Mouse (Mus musculus) midbrain, embryonic 15.5 days (tissue): ENCODE results near the gene Rps10. TPM values are rescaled to one million over a fixed set of nuclear protein-coding genes. Genes with fewer than 3 reads are reported as not detected.
A peak's percentile ranks its signal among the peaks of the same experiment; 100 is the strongest.

Experiments used
- ATAC-seq: fragments of 200-750 bp; cut with Nextera tagmentation; replicated peaks from 2 replicates; pipeline ENCODE4 v1.8.0; 2017; ENCODE audit warnings: moderate TSS enrichment
- H3K27ac ChIP-seq: fragments of 300-500 bp; sonication (generic); 2 replicates; pipeline ENCODE4 v1.5.1; 2015; ENCODE audit warnings: mild to moderate bottlenecking, inconsistent platforms
- H3K27me3 ChIP-seq: fragments of 300-500 bp; sonication (generic); replicated peaks from 2 replicates; pipeline ENCODE4 v1.6.1; 2015; ENCODE audit warnings: inconsistent platforms
- H3K36me3 ChIP-seq: fragments of 300-500 bp; sonication (generic); replicated peaks from 2 replicates; pipeline ENCODE4 v1.6.1; 2015; ENCODE audit warnings: inconsistent platforms
- H3K4me1 ChIP-seq: fragments of 300-500 bp; sonication (generic); 2 replicates; pipeline ENCODE4 v1.6.1; 2015; ENCODE audit warnings: inconsistent platforms
- H3K4me2 ChIP-seq: fragments of 300-500 bp; sonication (generic); 2 replicates; pipeline ENCODE4 v1.6.1; 2015; ENCODE audit warnings: inconsistent platforms, mild to moderate bottlenecking, moderate library complexity
- H3K4me3 ChIP-seq: fragments of 300-500 bp; sonication (generic); 2 replicates; pipeline ENCODE4 v1.5.1; 2015; ENCODE audit warnings: mild to moderate bottlenecking, inconsistent platforms
- H3K9ac ChIP-seq: fragments of 300-500 bp; sonication (generic); 2 replicates; pipeline ENCODE4 v1.6.1; 2015; ENCODE audit warnings: mild to moderate bottlenecking, inconsistent platforms
- H3K9me3 ChIP-seq: fragments of 300-500 bp; sonication (generic); 2 replicates; pipeline ENCODE4 v1.6.1; 2016; ENCODE audit warnings: inconsistent platforms
- whole genome bisulfite sequencing: fragments of 180-500 bp; shearing (Covaris S2); methylation state at CpG from one replicate; pipeline ENCODE4 v1.1.7; 2015; ENCODE audit warnings: mixed read lengths; 5-methylcytosine and 5-hydroxymethylcytosine counted together
- polyA plus RNA-seq: library from polyadenylated mRNA; unstranded; fragments of >200 nt; fragmentation: Nextera tagmentation; extraction: Ambion mirVana; gene quantifications from 2 replicates; pipeline ENCODE4 v1.2.1, GENCODE M21; 2015

Rps10 gene
- polyA plus RNA-seq, 1 experiment from 2014 or later: 421 TPM

DNA sequence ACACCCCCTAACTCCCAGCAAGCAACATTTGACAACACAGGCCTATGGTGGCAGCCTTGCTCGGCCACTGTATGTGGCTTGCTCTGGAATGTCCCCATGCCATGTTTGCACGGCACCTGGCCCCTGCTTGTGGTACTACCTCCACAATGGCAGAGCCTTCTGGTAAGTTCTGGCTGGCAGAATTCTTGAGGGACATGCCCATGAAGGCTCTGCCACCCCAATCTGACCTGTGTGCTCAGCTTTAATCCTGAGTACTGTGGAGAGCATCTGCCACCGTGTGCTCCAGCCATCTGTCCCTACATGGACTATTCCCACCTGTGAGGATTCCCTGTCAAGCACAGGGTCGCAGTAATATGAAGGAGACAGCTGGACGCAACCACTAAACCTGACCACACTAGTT lies 35.6 kb downstream of the Rps10 start:
- Histone ChIP-seq H3K36me3 (peaks cover 4% of the 10 kb centered on the region; the same call in 1 of the 2 replicates), H3K27me3 (no peaks in the 10 kb centered on the region), H3K4me3 (no peak overlapping the region), H3K9ac (no peak overlapping the region), H3K9me3 (no peaks in the 10 kb centered on the region), H3K4me2 (no peak overlapping the region), H3K4me1 (peaks cover 49% of the 10 kb centered on the region), H3K27ac (no peak overlapping the region)
- ATAC-seq: 0 out of 2 replicates have a peak, but pooled peaks have one; percentile 18
- 65% methylated on average over 5 of the region's 5 CpGs for WGBS

DNA sequence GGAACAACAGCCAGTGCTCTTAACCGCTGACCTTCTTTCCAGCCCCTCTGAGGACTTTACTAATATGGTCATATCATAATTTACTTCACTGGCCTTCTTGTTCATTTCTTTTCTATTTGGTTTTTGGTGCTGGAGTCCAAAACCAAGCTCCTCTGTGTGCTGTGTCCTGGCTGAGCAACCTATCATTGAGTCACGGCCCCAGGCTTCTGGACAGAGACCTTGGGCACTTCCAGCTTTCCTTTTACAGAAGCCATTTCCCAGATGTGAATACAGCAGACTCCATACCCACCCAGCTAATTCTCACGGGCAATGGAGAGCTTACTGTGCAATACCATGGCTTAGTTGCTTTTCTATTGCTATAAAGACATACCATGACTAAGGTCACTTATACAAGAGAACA lies 36.2 kb downstream of the Rps10 start:
- WGBS: 91% methylated on average over 3 of the region's 3 CpGs
- no peak overlapping the region for H3K9ac ChIP-seq
- no peak for ATAC-seq
- peaks cover 50% of the 10 kb centered on the region for H3K4me1 ChIP-seq
- H3K4me2 ChIP-seq: no peak overlapping the region
- no peaks in the 10 kb centered on the region for H3K27me3 ChIP-seq
- no peak overlapping the region for H3K27ac ChIP-seq
- H3K4me3 ChIP-seq: no peak overlapping the region
- H3K9me3 ChIP-seq: no peaks in the 10 kb centered on the region
- peaks cover 4% of the 10 kb centered on the region; the same call in 1 of the 2 replicates for H3K36me3 ChIP-seq

DNA sequence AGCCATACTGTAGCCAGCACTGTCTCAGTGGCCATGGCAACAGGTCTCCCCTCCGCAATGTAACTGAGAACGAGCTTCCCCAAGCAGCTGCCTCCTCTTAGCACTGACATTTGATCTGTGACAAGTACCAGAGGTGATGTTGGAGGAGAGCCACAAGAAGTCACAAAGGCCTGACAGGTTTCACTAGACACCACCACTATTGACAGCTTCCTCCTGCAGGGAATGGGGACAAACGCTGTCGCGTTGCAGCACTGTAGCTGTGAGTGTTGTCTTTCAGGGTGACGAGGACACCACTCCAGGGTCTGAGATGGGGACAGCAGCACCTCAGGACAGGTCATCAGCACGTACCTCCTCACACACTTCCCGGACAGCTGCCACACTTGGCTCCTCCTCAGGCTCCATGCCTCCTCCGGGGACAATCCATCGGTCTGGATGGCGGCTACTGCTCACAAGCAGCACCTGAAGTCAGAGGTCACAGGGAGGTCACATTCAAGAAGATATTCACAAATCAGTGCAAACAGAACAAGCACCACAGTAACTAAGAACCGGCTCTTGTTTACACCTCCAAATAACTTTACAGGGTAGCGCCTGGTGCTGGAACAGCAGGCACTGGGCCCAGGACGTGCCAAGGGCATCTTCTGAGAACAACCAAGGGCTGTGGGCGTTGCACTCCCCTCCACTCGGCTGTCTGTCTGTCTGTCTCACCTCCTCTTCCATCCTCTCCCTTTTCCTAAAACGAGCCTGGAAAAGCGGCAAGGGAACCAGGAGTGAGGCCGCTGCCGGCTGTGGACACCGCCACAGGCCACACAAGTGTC lies 39.9 kb downstream of the Rps10 start:
- H3K9ac ChIP-seq: no peak overlapping the region
- H3K27me3 ChIP-seq: no peaks in the 10 kb centered on the region
- H3K27ac ChIP-seq: no peak overlapping the region
- peaks cover 23% of the 10 kb centered on the region; the same call in 1 of the 2 replicates for H3K4me1 ChIP-seq
- H3K36me3 ChIP-seq: peaks cover 25% of the 10 kb centered on the region; the same call in 1 of the 2 replicates
- H3K4me3 ChIP-seq: no peak overlapping the region
- WGBS: 83% methylated on average over 21 of the region's 21 CpGs
- H3K9me3 ChIP-seq: no peaks in the 10 kb centered on the region
- no peak for ATAC-seq
- no peak overlapping the region for H3K4me2 ChIP-seq

DNA sequence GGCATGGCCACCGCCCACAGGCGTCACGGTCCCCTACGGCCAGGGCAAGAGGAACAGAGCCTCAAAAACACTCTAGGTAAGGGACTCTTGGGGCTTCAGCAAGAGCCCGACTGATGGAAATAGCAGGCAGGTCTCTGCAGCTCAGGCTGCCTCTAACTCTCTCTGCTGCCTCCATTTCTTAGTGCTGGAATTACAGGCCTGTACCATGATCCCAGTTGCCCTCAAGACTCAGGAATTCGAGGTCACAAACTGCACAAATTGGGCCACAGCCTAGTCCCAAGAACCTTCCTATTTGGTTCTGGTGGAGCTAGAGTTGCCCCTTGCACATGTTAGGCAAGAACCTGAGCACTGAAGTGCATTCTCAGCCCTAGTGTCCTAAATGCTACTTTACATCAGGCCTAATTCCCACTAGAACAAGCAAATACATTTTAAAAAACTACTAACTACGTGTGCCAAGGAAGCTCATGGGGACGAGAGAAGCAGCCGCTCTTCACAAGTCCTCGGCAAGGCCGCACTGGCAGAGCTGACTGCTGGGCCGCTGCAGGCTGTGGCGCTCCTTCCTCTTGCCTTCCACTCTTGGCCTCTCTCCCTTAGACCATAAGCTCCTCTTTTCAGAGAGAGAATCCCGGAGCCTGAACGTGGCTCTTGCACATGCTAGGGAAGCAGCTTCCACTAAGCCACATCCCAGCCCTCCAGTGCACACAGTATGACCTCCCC lies 40.7 kb downstream of the Rps10 start:
- no peak overlapping the region for H3K9ac ChIP-seq
- no peaks in the 10 kb centered on the region for H3K27me3 ChIP-seq
- no peak overlapping the region for H3K4me2 ChIP-seq
- H3K4me1 ChIP-seq: peaks cover 15% of the 10 kb centered on the region; the same call in 1 of the 2 replicates
- no peak for ATAC-seq
- no peak overlapping the region for H3K4me3 ChIP-seq
- peaks cover 25% of the 10 kb centered on the region; the same call in 1 of the 2 replicates for H3K36me3 ChIP-seq
- 86% methylated on average over 15 of the region's 15 CpGs for WGBS
- no peak overlapping the region for H3K27ac ChIP-seq
- H3K9me3 ChIP-seq: no peaks in the 10 kb centered on the region

DNA sequence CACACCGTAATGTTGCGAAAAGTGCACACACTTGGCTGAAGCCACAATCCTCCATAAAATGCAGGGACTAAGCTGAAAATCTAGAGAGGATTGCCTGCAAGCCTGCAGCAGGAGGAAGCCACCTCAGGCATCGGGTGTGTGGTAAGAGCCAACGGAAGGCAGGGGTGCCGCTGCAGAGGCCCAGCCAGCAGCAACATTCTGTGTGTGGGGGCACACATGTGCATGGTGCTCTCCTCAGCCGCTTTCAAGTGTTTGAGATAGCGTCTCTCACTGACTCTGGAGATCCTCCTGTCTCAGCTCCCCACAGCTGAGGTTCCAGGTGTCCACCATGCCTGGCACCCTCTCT lies 43.9 kb downstream of the Rps10 start:
- Histone ChIP-seq H3K9ac (no peak overlapping the region), H3K9me3 (no peaks in the 10 kb centered on the region), H3K4me2 (no peak overlapping the region), H3K4me1 (peaks cover 2% of the 10 kb centered on the region), H3K27ac (no peak overlapping the region), H3K36me3 (peaks cover 25% of the 10 kb centered on the region; the same call in 1 of the 2 replicates), H3K27me3 (no peaks in the 10 kb centered on the region), H3K4me3 (no peak overlapping the region)
- no peak for ATAC-seq
- WGBS: 98% methylated on average over 7 of the region's 7 CpGs

DNA sequence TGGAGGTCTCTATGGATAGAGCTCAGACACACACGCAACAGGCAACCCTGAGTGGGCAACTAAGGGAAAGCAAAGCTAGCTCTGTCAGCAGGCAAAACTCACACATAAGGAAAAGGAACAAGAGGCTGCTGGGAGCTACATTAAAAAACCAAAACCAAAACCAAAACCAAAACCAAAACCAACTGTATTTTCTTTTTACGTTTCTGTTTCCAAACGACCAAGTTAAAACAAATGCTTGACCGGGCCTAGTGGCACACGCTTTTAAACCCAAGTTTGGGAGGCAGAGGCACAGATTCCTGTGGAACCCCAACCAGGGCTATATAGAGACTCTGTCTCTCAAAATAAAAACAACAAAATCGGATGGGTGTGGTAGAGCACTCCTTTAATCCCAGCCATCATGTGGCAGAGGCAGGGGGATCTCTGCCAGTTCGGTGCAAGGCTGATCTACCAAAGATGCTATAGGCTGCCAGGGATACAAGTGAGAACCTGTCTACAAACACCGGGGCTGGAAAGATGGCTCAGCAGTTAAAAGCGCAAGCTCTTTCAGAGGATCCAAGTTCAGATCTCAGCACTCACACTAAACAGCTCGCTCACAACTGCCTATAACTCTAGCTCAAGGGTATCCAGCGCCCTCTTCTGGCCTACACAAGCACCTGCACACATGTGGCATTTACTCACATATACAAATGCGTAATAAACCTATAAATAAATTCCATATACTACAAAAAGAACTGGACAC lies 44.5 kb downstream of the Rps10 start:
- 91% methylated on average over 12 of the region's 12 CpGs for WGBS

DNA sequence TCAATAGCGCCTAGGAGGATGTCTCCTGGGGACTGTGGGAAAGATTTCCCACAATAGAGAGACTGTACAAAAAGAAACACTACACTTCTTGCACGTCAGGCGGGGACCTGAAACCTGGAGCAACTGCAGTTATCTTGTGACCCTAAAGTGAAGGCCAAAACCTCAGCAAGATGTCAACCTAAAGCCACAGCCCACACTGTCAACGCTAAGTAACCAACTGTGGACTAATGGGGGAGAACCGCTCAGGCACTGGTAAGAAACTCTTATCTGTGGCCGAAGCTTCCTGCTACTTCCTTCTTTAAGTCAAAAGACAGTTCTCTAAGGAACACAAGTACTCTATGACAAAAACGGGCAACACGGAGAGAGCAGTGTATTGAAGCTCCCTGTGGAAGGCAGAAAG lies 48.2 kb downstream of the Rps10 start:
- no peak for ATAC-seq
- H3K4me2 ChIP-seq: no peak overlapping the region
- peaks cover 5% of the 10 kb centered on the region for H3K4me1 ChIP-seq
- no peak overlapping the region for H3K27ac ChIP-seq
- no peak overlapping the region for H3K9ac ChIP-seq
- no peak overlapping the region for H3K4me3 ChIP-seq
- 86% methylated on average over 8 of the region's 8 CpGs for WGBS
- no peaks in the 10 kb centered on the region for H3K27me3 ChIP-seq
- peaks cover 8% of the 10 kb centered on the region; the same call in 1 of the 2 replicates for H3K36me3 ChIP-seq
- H3K9me3 ChIP-seq: no peaks in the 10 kb centered on the region

More for the DNA sequence above, 44.5 kb downstream of the Rps10 start:
- ATAC-seq: no peak
- H3K36me3 ChIP-seq: peaks cover 25% of the 10 kb centered on the region; the same call in 1 of the 2 replicates
- H3K4me3 ChIP-seq: no peak overlapping the region
- no peak overlapping the region for H3K9ac ChIP-seq
- H3K4me2 ChIP-seq: no peak overlapping the region
- no peaks in the 10 kb centered on the region for H3K9me3 ChIP-seq
- H3K27me3 ChIP-seq: no peaks in the 10 kb centered on the region
- H3K27ac ChIP-seq: no peak overlapping the region
- H3K4me1 ChIP-seq: peaks cover 3% of the 10 kb centered on the region

DNA sequence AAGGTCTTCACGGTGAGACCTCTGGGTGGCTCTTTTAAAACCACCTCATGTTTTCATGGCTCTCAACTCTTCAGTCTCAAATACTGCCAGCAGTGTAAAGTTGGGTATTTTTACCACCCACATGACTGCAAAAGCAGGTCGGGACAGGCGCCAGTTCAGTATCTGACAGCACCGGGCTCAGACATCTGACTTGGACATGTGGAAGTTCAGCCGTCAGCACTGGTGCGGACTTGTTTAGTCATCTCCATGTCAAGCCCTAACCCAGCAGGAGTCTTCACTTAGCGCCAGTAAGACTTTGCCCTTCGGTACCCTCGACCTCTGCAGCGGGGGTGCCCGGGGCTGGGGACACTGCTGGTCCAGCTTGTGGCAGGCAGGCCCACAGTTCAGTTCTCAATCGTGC lies 49.2 kb downstream of the Rps10 start:
- 81% methylated on average over 12 of the region's 12 CpGs for WGBS
- H3K4me3 ChIP-seq: no peak overlapping the region
- H3K27ac ChIP-seq: no peak overlapping the region
- no peak overlapping the region for H3K4me2 ChIP-seq
- no peak for ATAC-seq
- H3K27me3 ChIP-seq: no peaks in the 10 kb centered on the region
- H3K9ac ChIP-seq: no peak overlapping the region
- H3K36me3 ChIP-seq: peaks cover 5% of the 10 kb centered on the region; the same call in 1 of the 2 replicates
- H3K4me1 ChIP-seq: peaks cover 5% of the 10 kb centered on the region
- no peaks in the 10 kb centered on the region for H3K9me3 ChIP-seq

DNA sequence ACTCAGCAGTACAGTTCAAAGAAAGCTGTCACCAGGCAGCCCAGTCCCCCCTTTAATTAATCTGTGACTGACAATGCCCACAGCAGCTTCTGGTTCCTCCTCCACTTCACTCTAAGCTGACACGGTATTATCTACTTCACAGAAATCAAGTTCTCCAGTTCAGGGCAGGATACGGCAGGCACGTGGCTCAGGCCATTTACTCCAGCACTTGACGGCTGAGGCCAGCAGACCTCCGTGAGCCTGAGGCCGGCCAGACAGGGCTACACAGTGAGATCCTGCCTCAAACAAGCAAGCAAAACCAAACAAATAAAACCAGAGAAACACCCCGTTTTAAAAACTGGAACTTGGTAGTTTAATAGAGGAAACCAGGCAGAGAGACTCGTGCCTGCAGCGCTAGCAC lies 49.8 kb downstream of the Rps10 start:
- no peak for ATAC-seq
- H3K9ac ChIP-seq: no peak overlapping the region
- no peak overlapping the region for H3K4me3 ChIP-seq
- peaks cover 5% of the 10 kb centered on the region for H3K4me1 ChIP-seq
- peaks cover 8% of the 10 kb centered on the region; the same call in 1 of the 2 replicates for H3K36me3 ChIP-seq
- no peaks in the 10 kb centered on the region for H3K27me3 ChIP-seq
- WGBS: 53% methylated on average over 9 of the region's 9 CpGs
- H3K9me3 ChIP-seq: no peaks in the 10 kb centered on the region
- H3K4me2 ChIP-seq: no peak overlapping the region
- no peak overlapping the region for H3K27ac ChIP-seq

DNA sequence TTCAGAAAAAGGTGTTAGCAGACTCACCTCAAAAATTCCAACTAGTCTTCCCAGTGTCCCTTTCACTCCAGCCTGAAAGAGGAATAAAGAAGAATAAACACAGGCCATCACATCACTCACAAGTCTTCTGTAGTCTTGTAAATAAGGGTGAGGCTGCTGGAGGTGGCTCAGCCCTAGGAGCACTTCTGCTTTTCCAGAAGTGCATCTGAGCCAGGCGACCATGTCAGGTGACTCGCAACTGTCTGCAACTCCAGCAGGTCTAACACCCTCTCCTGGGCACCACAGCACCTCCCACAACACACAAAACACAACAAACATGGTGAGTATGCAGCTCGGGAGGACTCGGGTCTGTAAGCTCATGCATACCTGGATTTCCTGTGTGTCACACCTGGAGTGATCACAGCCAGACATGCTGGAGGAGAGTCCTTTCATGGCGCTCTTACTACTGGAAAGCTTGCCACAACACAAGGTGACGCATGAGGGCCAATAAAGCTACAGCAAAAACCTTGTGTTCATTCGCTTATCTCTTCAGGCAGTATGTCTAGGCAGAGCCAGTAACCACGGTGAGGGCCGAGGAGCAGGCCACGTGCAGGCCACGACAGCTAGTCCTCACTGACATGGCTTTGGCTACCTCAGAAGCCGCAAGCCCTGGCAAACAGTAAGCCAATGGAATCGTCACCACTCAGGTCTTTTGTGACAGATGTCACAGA lies 53.1 kb downstream of the Rps10 start:
- H3K9me3 ChIP-seq: no peaks in the 10 kb centered on the region
- no peak overlapping the region for H3K9ac ChIP-seq
- no peak overlapping the region for H3K4me3 ChIP-seq
- no peaks in the 10 kb centered on the region for H3K27me3 ChIP-seq
- H3K36me3 ChIP-seq: peaks cover 25% of the 10 kb centered on the region
- no peak overlapping the region for H3K4me2 ChIP-seq
- 93% methylated on average over 13 of the region's 13 CpGs for WGBS
- H3K4me1 ChIP-seq: peaks cover 5% of the 10 kb centered on the region
- no peak overlapping the region for H3K27ac ChIP-seq
- ATAC-seq: no peak
